Mouse (Mus musculus) layer of hippocampus, adult 18-20 months (tissue): ENCODE data around the gene Sf3a3. TPM values are rescaled to one million over a fixed set of nuclear protein-coding genes. Genes with fewer than 3 reads are reported as not detected.

Experiments used
- DNase-seq, 2 experiments: peaks; one replicate each; pipeline ENCODE4 v3.0.0; 2022; ENCODE audit warnings: low spot score in 2 of 2
- long read RNA-seq: library from polyadenylated mRNA; stranded (forward); transcript quantifications from one replicate; pipeline ENCODE4 v2.0.0, GENCODE M21; 2021
- total RNA-seq, 2 experiments: library from RNA; stranded (reverse); gene quantifications; 2 replicates each; pipeline ENCODE4 v1.2.3; 2021

Sf3a3 gene
- 10 to 100 TPM; 35.0 TPM for total RNA-seq
- long read RNA-seq, transcript Sf3a3-201 (17 exons, 1,820 nt) = major isoform, 30 of 31 reads
- long read RNA-seq, partial matches to known transcripts = 0 of 31 reads
- long read RNA-seq, other reads (novel, unspliced or antisense) = 1 of 31 reads

DNA sequence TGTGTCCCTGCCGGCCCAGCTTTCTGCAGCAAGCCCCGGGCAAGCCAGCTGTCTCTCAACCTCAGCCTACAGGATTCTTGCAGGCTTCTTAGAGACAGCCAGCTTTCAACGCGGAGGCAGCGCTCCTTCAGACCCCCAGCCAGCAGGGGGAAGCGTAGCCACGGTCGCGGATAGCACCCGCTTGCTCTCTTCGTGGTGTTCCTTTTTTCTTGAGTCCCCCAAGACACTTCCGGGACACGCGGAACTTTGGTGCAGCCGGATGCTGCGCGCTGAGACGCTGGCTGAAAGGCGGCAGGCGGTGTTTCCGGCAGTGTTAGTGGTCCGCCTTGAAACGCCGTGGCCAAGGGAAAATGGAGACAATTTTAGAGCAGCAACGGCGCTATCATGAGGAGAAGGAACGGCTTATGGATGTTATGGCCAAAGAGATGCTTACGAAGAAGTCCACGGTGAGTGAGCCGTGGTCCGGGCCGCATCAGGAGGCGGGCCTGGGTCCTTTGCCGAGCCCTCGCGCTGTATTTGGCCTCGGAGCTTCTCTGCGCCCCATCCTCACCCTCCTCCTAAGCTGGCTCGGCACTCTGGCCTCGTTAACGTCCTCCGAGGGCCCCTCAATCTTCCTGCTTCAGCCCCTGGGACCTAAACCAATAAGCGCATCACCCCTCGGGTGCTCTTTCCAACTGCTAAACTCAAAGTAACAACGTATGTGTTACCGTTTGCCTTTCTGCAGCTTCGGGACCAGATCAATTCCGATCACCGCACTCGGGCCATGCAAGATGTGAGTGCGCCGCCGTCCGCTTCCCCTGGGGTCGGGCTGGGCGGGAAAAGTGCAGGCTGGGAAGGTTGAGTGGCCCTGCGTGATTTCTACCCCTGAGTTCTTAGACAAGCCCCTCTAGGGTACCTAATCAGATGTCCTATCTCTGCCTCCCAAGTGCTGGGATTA lies at the start of gene Sf3a3:
TSS of gene Sf3a3 (plus strand) at position 232 of the 937 bp plus-strand sequence.
- DNase-seq = peak; percentile 92 to 97

DNA sequence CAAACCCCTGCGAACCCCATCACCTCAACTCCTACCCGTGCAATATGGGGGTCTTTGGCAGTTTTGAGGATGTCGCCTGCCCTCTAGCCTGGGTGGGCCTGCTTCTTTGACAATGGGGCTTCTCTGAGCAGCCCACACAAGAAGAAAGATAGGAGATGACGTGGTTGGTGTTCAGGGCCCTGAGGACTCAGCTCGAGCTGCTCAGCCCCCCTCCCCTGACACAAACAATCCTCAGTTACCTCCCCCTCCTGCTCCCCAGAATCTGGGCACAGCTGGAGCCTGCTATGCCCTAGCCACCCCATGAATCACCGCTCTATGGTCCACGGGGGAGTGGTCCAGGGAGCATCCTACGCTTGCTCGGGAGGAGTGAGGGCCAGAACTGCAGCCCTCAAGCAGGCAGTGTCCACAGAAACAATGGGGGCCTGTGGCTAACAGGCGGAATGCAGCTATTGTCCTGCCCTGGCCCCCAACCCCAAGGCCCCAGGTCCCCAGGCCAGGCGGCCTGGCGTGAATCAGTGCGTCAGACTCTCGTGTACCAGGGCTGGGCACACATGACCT lies 47.0 kb upstream of the Sf3a3 start:
- no peak for DNase-seq

DNA sequence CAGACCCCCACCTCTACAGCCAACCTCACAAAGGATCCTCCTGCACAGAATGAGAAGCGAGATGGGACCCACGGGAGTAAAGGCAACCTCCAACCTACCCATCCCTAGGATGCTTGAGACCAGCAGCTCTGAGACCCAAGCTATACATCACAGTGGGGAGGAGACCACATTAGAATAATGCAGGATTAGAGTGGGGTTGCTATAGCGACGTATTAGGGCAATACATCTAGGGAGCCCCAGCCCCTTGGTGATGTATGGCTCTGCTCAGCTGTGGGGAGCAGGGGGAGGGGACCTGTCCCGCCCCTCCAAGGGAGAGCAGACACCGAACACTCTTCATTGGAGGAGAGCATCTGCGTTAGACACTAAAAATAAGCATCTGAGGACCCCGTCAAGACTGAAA lies 46.5 kb upstream of the Sf3a3 start:
- no peak for DNase-seq

DNA sequence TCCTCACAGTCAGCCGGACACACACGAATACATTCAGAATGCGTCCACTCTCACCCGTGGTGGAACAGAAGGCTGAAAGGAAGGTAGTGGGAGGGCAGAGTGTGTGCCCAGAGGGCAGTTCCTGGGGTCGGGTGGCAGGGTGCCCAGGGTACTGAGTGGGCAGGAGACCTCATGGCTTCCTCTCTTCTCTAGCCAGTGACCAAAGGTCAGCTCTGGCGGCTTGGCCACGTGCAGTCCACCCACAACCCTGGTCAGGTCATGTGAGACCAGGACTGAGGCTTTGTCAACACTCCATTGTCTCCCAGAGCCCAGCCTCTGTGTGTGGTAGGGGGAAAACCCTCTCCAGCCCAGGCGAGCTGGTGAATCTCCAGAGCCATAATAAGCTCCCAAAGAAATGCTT lies 44.3 kb upstream of the Sf3a3 start:
- DNase-seq = no peak

DNA sequence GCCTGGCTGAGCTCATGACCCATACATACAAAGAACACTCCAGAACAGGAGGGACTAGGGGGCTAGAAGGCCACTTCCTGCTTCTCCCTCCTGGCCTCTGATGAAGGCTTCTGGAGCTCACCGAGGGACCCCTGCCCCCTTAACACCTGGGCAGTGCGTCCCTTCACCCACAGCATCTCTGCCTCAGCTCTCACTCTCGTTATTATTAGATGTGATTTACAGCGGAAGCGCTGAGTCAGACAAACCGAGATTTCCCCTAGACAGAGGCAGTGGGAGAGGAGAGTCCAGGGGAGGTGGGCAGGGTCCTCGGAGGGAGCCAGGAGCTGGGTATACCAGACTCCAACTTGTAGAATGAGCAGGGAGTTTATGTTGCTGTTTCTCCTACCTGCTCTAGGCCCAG lies 43.0 kb upstream of the Sf3a3 start:
- DNase-seq = no peak

DNA sequence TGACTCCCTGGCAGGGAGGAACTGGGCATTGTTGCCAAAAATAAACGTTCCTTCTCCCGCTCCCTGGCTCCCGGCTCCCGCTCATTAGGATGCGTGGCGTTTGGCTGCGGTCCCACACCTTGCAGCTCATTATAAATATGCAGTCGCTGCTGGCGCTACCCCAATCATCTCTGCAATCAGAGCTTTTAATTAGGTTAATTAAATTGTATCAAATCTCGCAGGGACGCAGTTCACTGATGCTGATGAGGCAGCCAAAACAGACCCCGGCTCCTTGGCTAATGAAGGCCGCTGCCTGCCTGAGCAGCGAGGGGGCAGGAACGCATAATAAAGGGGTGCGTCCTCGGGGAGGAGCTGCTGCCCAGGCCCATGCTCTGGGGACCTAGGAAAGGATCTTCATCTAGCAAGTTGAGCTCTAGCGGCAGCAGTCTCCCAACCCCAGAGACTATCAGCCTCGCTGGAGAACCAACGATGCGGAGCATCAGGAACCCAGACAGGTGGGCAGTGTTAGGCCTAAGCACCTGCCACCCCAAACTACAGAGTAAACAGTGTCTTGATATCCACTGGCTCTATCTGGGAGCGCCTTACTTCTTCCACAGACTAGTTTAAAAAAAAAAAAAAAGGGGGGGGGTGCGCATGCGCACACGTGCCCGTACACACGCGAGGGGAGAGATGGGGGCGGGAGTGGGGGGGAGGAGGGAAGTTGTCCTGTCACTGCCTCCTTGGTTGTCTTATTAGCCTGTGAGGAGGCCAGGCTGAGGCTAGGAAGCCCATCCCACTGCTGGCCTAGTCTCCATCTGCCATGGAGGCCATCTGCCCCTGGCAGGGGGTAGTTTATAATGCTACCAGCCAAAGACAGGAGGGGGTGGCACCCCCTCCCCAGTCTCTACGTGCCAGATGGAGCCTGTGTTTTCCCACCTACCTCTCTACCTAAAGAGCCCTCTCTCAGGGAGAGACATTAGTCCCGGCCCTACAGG lies 41.9 kb upstream of the Sf3a3 start:
- peak in 1 of 2 experiments; percentile 64 for DNase-seq

DNA sequence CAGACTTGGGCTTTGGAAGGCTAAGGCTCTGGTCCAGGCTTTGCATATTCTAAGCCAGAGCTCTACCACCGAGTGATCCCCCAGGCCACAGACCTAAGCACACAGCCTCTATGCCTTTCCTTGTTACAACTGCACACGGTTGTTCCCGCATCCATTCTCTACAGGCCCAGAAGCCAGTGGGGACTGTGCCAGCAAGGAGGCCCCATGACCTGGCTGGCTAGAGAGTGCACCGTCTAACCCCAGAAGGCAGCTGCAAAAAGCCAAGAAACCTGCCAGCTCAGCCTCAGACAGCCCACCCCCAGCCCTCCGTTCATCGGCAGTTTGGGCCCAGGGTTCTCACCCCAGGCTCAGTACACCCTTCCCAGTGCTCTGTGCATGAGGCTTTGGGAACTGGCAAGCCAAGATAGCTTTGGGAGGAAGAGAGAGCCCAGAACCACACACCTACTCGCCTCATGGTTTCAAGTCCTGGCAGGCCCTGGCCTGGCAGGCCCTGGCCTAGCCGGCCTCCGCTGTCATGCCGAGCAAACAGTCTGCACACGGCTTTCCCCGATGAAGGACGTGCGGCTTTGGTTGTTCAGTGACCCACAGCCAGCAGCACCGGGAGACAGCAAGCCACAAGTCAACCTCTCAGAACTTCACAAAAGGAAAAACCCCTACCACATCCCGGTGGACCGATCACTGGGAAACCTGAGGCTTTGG lies 40.1 kb upstream of the Sf3a3 start:
- DNase-seq = no peak

DNA sequence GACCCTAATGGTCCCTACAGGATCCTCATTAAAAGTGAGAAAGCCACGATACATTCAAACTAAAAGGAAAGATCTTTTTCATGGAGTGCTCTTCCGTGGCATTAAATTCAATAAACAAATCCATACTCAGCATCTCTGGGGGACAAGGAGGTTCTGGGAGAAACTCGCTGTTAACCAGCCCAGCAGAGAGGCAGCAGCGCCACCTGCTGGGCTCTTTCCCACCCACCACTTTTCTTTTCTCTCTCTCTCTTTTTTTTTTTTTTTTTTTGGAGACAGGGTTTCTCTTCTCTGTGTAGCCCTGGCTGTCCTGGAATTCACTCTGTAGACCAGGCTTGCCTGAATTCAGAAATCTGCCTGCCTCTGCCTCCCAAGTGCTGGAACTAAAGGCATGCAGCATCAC lies 39.5 kb upstream of the Sf3a3 start:
- DNase-seq = peak in 1 of 2 experiments; percentile 80

DNA sequence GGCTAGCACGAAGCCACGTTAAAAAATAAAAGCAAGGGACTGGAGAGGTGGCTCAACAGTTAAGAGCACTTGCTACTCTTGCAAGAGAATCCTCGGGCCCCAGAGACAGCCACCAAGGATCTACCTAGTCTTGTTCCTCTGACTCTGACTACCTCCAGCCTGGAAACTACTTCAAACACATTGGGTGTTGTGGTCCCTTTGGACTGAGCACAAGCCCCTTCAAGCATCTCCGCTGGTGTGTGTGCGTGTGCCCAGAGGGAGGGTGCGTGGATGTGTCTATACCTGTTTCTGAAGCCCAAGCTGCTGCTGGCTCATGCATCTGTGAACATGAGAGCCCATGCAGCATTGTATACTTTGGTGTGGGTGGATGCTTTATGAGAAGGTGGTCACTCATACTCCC lies 38.6 kb upstream of the Sf3a3 start:
- DNase-seq = no peak

DNA sequence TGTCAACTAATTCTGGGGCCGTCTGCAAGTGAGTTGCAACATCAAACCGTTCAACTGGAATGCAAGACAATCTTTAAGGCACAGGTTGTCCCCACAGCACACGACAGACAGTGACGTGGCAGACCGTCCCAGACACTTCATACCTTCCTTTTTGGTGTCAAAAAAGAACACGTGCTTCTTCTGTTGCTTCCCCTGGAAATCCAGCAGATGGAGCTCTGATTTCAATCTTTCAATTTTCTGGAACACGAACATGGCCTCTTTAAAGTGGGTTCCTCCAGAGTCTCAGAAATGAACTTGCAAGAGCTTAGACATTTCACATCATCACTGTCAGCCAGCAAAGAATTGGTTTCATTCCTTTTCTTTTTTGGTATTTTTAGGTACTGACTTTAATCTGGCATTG lies 32.3 kb upstream of the Sf3a3 start:
- DNase-seq = no peak

DNA sequence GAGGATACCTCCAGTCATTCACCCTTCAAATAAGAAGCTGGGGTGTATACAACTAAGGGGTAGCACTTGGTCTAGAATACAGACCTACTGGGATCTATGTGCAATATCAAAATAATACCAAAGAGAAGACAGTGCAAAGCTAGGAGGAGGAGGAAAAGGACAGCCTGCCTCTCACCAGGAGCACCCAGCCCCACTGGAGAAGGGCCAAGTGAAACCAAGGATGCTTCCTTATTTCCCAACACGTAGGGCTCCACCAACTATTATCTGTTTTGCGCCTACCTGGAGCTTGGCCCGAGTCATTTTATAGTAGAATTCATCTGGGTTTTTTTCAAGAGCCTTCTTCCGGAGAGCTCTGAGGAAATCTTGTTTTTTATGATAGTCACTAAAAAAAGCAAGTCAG lies 31.1 kb upstream of the Sf3a3 start:
- no peak for DNase-seq

DNA sequence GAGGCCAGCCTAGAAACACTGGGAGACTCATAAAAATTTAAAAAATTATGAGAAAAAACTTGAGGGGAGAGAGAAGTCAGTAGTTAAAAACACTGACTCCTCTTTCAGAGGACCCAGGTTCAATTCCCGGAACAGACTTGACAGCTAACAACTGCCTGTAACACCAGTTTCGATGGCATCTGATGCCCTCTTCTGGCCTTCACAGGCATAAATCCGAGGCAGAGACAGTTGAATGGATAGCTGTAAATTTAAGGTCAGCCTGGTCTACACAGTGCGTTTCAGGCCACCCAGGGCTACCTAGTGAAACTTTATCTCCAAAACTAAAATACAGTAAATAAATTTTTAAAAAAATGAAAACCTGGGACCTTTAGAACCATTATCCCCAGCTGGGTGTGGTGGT lies 29.6 kb upstream of the Sf3a3 start:
- no peak for DNase-seq

DNA sequence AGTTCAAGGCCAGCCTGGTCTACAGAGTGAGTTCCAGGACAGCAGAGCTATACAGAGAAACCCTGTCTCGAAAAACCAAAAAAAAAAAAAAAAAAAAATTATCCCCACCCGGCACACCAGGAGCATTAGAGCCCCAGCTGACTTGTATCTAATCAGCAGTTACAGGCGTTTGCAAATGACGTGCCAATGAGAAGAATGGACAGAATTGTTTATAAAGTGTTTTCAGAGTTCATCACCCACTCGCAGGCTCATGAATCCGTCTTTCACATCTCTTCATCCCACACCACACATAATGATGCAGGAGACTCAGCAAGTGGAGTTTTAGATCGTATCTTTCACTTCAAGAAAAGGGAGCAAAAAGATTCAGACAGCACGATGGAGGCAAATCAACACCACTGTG lies 29.1 kb upstream of the Sf3a3 start:
- DNase-seq = no peak

DNA sequence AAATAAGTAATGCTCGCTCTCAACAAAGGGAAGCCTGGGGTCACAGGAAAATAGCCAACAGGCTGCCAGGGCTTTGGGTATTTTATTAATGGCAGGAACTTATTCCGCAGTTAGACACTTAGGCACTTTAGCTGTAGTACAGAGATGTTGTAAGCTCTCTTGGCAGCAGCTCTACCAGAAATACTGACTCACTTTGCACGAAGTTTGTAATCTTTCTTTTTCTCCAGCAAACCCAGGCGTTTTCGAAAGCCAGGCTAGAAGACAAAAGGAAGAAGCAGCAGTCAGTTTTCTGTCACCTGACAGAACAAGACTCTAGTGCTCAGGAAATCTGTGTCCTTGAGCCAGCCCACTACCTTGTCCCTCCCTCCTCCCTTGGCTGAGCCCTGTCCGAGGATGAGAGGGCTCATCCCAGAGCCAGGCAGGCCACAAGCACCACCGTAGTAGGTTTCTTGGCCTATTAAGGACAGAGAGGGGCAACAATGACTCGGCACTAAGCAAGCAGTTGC lies 28.6 kb upstream of the Sf3a3 start:
- no peak for DNase-seq

DNA sequence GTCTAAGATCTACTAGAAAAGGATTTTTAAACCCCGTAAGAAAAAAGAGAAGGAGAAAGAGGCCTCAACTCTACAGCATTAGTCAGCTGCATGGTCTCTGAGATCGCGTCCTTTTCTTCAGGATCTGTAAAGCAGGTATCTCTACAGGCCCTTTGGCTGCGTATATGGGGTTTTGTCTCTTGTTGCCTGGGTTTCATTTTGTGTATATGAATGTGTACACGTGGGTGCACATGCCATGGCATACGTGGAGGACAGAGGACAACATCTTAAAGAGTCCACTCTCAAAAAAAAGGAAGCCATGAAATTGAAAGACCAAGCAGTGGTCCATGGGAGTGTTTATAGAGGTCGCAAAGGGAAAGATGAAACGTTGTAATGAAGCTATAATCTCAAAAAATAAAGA lies 23.1 kb upstream of the Sf3a3 start:
- DNase-seq = no peak

DNA sequence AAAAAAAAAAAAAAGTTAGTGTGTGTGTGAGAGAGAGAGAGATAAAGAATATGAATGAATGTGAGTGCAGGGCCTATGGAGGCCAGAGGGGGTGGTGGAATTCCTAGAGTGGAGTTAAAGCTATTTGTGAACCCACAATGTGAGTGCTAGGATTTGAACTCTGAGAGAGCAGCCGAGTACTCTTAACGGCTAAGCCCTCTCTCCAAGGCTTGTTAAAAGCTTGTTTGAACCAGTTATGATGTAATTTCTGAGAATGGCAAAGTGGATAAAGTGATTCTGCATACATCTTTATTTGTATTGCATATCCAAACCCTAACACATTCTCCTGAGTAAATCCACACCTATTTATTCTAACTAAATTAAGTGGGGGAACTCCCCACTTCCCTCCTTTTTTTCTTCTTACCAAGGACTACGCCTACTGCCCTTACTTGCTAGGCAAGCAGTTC lies 22.1 kb upstream of the Sf3a3 start:
- no peak for DNase-seq

DNA sequence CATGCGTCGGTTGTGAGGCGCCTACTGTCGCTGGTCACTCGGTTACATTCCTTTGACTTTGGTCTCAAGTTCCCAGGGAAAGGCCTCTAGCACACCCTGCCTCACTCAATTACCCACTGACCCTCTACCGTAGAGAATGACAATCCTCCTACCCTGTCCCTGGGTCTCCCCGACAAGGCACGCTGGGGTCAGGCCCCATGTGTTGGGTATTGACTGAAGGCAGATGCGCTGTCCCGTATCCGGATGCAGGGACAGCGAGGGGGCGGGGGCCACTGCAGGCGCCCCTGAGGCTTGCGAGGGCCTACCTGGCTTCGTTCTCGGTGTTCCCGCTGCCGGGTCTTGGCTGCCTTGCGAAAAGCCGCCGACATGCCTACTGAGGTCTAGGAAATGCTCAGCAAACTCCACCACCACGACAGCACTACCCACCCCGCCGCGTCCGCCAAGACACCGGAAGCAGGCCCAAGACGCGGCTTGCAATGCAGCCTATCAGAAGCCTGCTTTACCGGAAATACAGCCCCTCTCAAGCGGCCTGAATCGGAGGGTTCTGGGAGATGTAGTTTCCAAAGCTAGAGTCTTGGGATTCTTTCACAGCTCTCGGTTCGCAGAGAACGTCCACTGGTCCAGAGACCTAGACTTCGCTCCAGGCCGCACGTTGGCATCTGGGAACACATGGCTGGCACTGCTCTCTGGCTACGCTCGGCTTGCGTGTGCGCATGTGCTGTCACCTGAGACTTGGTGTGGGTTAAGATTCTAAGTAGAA lies 21.3 kb upstream of the Sf3a3 start, which contains the start of gene Utp11:
TSS of gene Utp11 (minus strand) at position 466 of the 760 bp plus-strand sequence.
- DNase-seq = peak; percentile 84 to 90

DNA sequence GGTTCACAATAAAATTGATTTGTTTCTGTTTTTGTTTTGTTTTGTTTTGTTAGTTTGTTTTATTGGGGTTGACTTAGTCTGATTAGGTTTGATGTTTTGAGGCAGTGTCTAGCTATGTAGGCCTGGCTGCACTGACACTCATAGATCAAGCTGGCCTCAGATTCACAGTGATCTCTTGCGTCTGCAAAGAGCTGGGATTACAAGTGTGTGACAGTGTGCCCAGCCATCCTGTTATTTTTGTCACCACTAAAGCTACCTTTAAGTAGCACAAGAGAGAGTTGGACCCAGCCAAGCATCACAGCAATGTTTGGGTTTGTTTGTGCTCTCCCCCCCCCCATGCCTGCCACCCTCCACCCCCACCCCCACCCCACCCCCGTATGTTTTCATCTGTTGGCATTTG lies 20.0 kb upstream of the Sf3a3 start:
- no peak for DNase-seq

DNA sequence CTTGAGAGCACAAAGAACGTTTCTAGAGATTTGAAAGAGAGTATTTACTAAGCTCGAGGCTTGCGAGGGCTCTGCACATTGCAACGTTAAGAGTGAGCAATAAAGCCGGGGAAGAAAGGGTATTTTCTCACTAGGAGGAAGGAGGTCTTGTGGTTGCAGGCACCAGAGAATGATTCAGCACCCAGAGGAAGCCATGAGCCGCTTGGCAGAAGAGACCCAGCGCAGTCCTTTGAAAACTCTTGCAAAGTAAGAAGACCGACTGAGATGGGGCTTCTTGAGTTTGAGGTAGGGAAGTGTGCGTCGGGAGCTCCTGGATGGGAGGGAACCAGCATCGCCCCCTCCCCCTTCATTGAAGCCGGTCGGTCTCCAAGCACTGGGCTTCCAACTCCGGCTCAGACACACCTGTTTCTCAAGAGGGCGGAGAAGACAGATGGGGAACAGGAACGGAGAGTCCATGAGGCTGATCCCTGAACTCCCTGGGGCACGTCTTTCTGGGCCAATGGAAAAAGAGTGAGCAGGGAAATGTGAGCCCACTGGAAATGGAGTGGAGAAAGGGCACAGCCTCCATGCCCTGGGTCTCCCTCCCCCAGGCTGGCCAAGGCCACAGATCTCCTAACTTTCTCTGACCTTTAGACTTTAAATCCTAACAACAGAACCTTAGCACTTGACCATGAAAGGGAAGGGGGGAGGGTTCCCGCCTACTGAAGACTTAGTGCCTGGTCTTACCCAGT lies 18.6 kb upstream of the Sf3a3 start:
- DNase-seq = no peak
